Mouse (Mus musculus): ENCODE results near the gene Atp1b1.

DNA sequence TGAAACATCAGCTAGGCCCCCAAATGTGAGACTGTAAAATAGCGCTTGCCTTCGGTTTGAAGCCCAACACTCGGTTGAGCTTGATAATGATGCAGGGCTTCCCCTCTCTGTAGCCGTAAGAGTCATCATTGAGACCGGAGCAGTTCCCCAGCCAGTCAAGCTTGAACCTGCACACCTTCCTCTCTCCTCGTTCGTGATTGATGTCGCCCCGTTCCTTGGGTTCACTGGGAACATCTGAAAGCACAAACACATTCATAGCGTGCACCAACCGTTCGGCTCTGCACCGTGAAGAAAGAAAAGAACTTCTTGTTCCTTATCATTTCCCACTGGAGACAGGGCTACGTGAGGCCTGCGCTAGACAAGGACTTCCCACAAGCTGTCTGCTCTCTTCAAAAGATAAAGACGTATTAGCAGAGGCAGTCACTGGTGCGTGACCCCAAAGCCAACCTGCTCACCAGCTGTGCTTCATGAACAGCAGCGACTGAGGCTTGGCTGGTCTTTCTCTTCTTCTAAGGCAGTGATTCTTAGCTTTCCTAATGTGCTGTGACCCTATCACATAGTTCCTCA lies 16.7 kb downstream of the Atp1b1 start:
- TF ChIP-seq TAL1 (IDR thresholded peaks at IDR 0.05; ENCODE audit: low read length) (no peak), GATA1 (IDR thresholded peaks at IDR 0.05; ENCODE audit: low read length) (no peak)
